Mouse (Mus musculus): Measurements from ENCODE around the gene Hoxa2. TPM values are rescaled to one million over a fixed set of nuclear protein-coding genes. Genes with fewer than 3 reads are reported as not detected.

The Hoxa2 gene
- polyA plus RNA-seq, 1 experiment from 2014 or later, result 68.1 TPM

DNA sequence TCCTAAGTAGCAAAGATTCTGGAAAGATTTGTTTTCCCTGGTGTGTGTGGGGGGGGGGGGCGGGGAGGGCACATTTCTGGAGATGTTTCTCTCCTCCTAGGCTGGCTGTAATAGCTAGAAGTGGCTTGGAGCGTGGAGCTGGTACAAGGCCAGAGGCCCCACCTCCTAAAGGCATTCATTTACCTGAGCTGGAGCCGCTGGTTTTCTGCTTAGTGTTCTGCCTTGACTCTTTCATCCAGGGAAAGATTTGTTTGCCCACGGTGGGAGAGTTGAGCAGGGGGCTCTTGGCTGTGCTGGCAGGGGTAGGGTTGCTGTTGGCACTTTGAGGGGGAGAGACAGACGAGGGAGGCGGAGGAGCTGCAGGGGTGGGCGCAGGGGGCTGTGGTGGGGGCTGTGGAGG lies 7.3 kb upstream of the Hoxa2 start:
- ATAC-seq (ENCODE audit: low FRiP score) (no peak), DNase-seq (ENCODE audit: low spot score) (no peak)
- H3K9me3 ChIP-seq (ENCODE audit: control insufficient read depth, low read length), result no peaks in the 10 kb centered on the region
- H3K4me3 ChIP-seq (ENCODE audit: low read depth, low read length), result peak overlapping the region; percentile 76
- WGBS, result 11% methylated on average over 7 of the region's 7 CpGs
- peaks cover 54% of the 10 kb centered on the region for H3K27me3 ChIP-seq (ENCODE audit: control insufficient read depth, insufficient read depth, low read length)
- H3K4me2 ChIP-seq (replicated peaks; ENCODE audit: low read depth, low read length), result peak overlapping the region; percentile 88
- H3K27ac ChIP-seq (ENCODE audit: low read depth, low read length), result peak overlapping the region; percentile 100
- H3K9ac ChIP-seq (ENCODE audit: low read depth, low read length), result peak overlapping the region; percentile 68
- H3K36me3 ChIP-seq (ENCODE audit: control insufficient read depth, insufficient read depth, low read length), result no peaks in the 10 kb centered on the region
- H3K4me1 ChIP-seq (replicated peaks; ENCODE audit: control insufficient read depth, insufficient read depth, low read length), result peaks cover 8% of the 10 kb centered on the region; the same call in 1 of the 2 replicates

GRCm38 (mm10) chr6:52171331-52171730 lies 6.7 kb upstream of the Hoxa2 start:
- Histone ChIP-seq H3K4me3 (ENCODE audit: low read depth, low read length) (peak overlapping the region; percentile 76), H3K4me2 (replicated peaks; ENCODE audit: low read depth, low read length) (peak overlapping the region; percentile 88), H3K27me3 (ENCODE audit: control insufficient read depth, insufficient read depth, low read length) (peaks cover 54% of the 10 kb centered on the region), H3K9ac (ENCODE audit: low read depth, low read length) (peak overlapping the region; percentile 68), H3K4me1 (replicated peaks; ENCODE audit: control insufficient read depth, insufficient read depth, low read length) (peaks cover 8% of the 10 kb centered on the region; the same call in 1 of the 2 replicates), H3K9me3 (ENCODE audit: control insufficient read depth, low read length) (no peaks in the 10 kb centered on the region), H3K36me3 (ENCODE audit: control insufficient read depth, insufficient read depth, low read length) (no peaks in the 10 kb centered on the region), H3K27ac (ENCODE audit: low read depth, low read length) (peak overlapping the region; percentile 100)
- ATAC-seq (ENCODE audit: low FRiP score) (no peak; the same call in 1 of the 2 replicates), DNase-seq (ENCODE audit: low spot score) (no peak)
- WGBS, result 1% methylated on average over 4 of the region's 4 CpGs

DNA sequence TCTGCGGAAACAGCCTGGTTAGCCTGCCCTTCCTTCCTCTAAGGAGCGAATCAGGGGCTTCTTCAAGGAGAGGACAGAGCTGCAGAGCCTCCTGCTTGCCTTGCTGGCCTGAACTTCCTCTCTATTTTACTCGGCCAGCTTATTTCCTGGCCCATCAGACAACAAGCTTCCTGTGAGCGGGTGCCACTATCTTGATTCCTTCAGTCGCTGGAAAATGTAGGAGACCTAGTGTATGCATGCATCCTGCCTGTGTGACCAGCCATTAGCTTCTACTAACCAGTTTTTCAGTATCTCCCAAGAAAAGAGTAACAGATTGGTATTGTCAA lies 6.2 kb upstream of the Hoxa2 start:
- H3K36me3 ChIP-seq (ENCODE audit: control insufficient read depth, insufficient read depth, low read length), result no peaks in the 10 kb centered on the region
- peak overlapping the region; percentile 76 for H3K4me3 ChIP-seq (ENCODE audit: low read depth, low read length)
- H3K9me3 ChIP-seq (ENCODE audit: control insufficient read depth, low read length), result no peaks in the 10 kb centered on the region
- peaks cover 52% of the 10 kb centered on the region for H3K27me3 ChIP-seq (ENCODE audit: control insufficient read depth, insufficient read depth, low read length)
- H3K27ac ChIP-seq (ENCODE audit: low read depth, low read length), result peak overlapping the region; percentile 100
- peaks cover 8% of the 10 kb centered on the region; the same call in 1 of the 2 replicates for H3K4me1 ChIP-seq (replicated peaks; ENCODE audit: control insufficient read depth, insufficient read depth, low read length)
- peak overlapping the region; percentile 88 for H3K4me2 ChIP-seq (replicated peaks; ENCODE audit: low read depth, low read length)
- H3K9ac ChIP-seq (ENCODE audit: low read depth, low read length), result peak overlapping the region; percentile 68
- DNase-seq (ENCODE audit: low spot score) (no peak), ATAC-seq (ENCODE audit: low FRiP score) (no peak)
- 15% methylated on average over 5 of the region's 5 CpGs for WGBS

- Histone ChIP-seq H3K27ac (ENCODE audit: low read depth, low read length) (peak overlapping the region; percentile 100), H3K9ac (ENCODE audit: low read depth, low read length) (peak overlapping the region; percentile 68), H3K36me3 (ENCODE audit: control insufficient read depth, insufficient read depth, low read length) (no peaks in the 10 kb centered on the region), H3K27me3 (ENCODE audit: control insufficient read depth, insufficient read depth, low read length) (peaks cover 47% of the 10 kb centered on the region), H3K4me1 (replicated peaks; ENCODE audit: control insufficient read depth, insufficient read depth, low read length) (peaks cover 8% of the 10 kb centered on the region; the same call in 1 of the 2 replicates), H3K9me3 (ENCODE audit: control insufficient read depth, low read length) (no peaks in the 10 kb centered on the region), H3K4me3 (ENCODE audit: low read depth, low read length) (peak overlapping the region; percentile 76), H3K4me2 (replicated peaks; ENCODE audit: low read depth, low read length) (peak overlapping the region; percentile 88)
- WGBS, result 2% methylated on average over 39 of the region's 40 CpGs
- ATAC-seq (ENCODE audit: low FRiP score), result peak; percentile 30
- peak; percentile 78 for DNase-seq (ENCODE audit: low spot score)
Observed at GRCm38 (mm10) chr6:52170166-52170897, 5.7 kb upstream of the Hoxa2 start.

- peak overlapping the region; percentile 76 for H3K4me3 ChIP-seq (ENCODE audit: low read depth, low read length)
- 7% methylated on average over 16 of the region's 16 CpGs for WGBS
- H3K4me1 ChIP-seq (replicated peaks; ENCODE audit: control insufficient read depth, insufficient read depth, low read length), result peaks cover 8% of the 10 kb centered on the region; the same call in 1 of the 2 replicates
- H3K27me3 ChIP-seq (ENCODE audit: control insufficient read depth, insufficient read depth, low read length), result peaks cover 45% of the 10 kb centered on the region
- peak overlapping the region; percentile 88 for H3K4me2 ChIP-seq (replicated peaks; ENCODE audit: low read depth, low read length)
- H3K36me3 ChIP-seq (ENCODE audit: control insufficient read depth, insufficient read depth, low read length), result no peaks in the 10 kb centered on the region
- DNase-seq (ENCODE audit: low spot score) (no peak), ATAC-seq (ENCODE audit: low FRiP score) (no peak)
- H3K9ac ChIP-seq (ENCODE audit: low read depth, low read length), result peak overlapping the region; percentile 68
- peak overlapping the region; percentile 100 for H3K27ac ChIP-seq (ENCODE audit: low read depth, low read length)
- no peaks in the 10 kb centered on the region for H3K9me3 ChIP-seq (ENCODE audit: control insufficient read depth, low read length)
Observed at GRCm38 (mm10) chr6:52169499-52170165, 5.0 kb upstream of the Hoxa2 start.

GRCm38 (mm10) chr6:52168191-52169055 lies 3.8 kb upstream of the Hoxa2 start:
- ATAC-seq (ENCODE audit: low FRiP score), result no peak
- Histone ChIP-seq H3K27ac (ENCODE audit: low read depth, low read length) (peak overlapping the region; percentile 100), H3K9me3 (ENCODE audit: control insufficient read depth, low read length) (no peaks in the 10 kb centered on the region), H3K27me3 (ENCODE audit: control insufficient read depth, insufficient read depth, low read length) (peaks cover 43% of the 10 kb centered on the region), H3K4me1 (replicated peaks; ENCODE audit: control insufficient read depth, insufficient read depth, low read length) (peaks cover 8% of the 10 kb centered on the region; the same call in 1 of the 2 replicates), H3K4me3 (ENCODE audit: low read depth, low read length) (peak overlapping the region; percentile 76), H3K4me2 (replicated peaks; ENCODE audit: low read depth, low read length) (peak overlapping the region; percentile 88), H3K36me3 (ENCODE audit: control insufficient read depth, insufficient read depth, low read length) (no peaks in the 10 kb centered on the region), H3K9ac (ENCODE audit: low read depth, low read length) (peak overlapping the region; percentile 98)
- WGBS, result 1% methylated on average over 42 of the region's 42 CpGs
- DNase-seq (ENCODE audit: low spot score), result peak; percentile 76

DNA sequence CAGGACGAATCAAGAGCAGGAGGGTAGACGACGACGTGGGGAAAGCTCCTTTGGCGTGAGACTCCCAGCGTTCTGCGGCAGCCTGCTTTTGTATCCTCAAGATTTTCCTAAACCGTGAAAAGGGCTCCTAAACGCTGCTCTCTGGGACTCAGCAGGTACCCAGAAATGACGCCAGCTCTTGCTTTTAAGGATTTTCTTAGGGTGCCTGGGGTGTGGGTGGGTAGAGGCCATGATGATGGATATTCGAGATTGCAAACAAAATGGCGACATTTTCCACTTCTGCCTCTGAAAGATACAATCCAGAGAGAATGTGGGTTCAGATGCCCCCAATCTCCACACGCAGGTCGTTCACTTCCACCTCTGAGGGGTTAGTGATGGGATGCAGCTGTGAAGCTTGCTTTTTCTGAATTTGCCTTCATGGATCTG lies 3.1 kb upstream of the Hoxa2 start:
- peak overlapping the region; percentile 88 for H3K4me2 ChIP-seq (replicated peaks; ENCODE audit: low read depth, low read length)
- no peak for ATAC-seq (ENCODE audit: low FRiP score)

DNA sequence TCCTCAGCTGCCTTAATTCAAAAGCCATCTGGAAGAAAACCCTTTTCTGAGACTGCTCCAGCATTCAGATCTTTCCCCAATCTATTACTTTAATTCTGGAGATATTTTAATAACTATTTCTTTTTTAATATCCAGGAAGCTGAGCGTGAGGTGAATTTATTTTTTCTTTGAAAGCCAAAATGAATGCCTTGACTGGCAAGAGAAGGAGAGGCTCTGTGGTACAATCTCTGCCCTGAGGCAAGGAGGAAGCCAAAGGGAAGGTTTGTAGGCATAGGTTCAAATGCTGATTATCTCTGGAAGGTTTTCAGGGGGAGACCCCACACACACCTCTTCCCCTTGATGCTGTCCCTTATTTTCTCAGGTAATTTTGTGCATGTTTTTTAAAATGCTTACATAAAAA lies 2.5 kb upstream of the Hoxa2 start:
- H3K9me3 ChIP-seq (ENCODE audit: control insufficient read depth, low read length), result no peaks in the 10 kb centered on the region
- ATAC-seq (ENCODE audit: low FRiP score) (no peak), DNase-seq (ENCODE audit: low spot score) (no peak)
- H3K4me2 ChIP-seq (replicated peaks; ENCODE audit: low read depth, low read length), result peak overlapping the region; percentile 88
- peak overlapping the region; percentile 98 for H3K9ac ChIP-seq (ENCODE audit: low read depth, low read length)
- H3K36me3 ChIP-seq (ENCODE audit: control insufficient read depth, insufficient read depth, low read length), result no peaks in the 10 kb centered on the region
- WGBS, result 0% methylated on average over 1 of the region's 1 CpGs
- H3K27me3 ChIP-seq (ENCODE audit: control insufficient read depth, insufficient read depth, low read length), result peaks cover 34% of the 10 kb centered on the region
- H3K27ac ChIP-seq (ENCODE audit: low read depth, low read length), result peak overlapping the region; percentile 100
- H3K4me3 ChIP-seq (ENCODE audit: low read depth, low read length), result peak overlapping the region; percentile 76
- H3K4me1 ChIP-seq (replicated peaks; ENCODE audit: control insufficient read depth, insufficient read depth, low read length), result peaks cover 5% of the 10 kb centered on the region; the same call in 1 of the 2 replicates

More for the DNA sequence above, 3.1 kb upstream of the Hoxa2 start:
- Histone ChIP-seq H3K4me3 (ENCODE audit: low read depth, low read length) (peak overlapping the region; percentile 76), H3K9ac (ENCODE audit: low read depth, low read length) (peak overlapping the region; percentile 98), H3K4me1 (replicated peaks; ENCODE audit: control insufficient read depth, insufficient read depth, low read length) (peaks cover 5% of the 10 kb centered on the region; the same call in 1 of the 2 replicates), H3K36me3 (ENCODE audit: control insufficient read depth, insufficient read depth, low read length) (no peaks in the 10 kb centered on the region), H3K27ac (ENCODE audit: low read depth, low read length) (peak overlapping the region; percentile 100), H3K27me3 (ENCODE audit: control insufficient read depth, insufficient read depth, low read length) (peaks cover 38% of the 10 kb centered on the region), H3K9me3 (ENCODE audit: control insufficient read depth, low read length) (no peaks in the 10 kb centered on the region)
- DNase-seq (ENCODE audit: low spot score), result peak; percentile 72
- under 1% methylated on average over 14 of the region's 14 CpGs for WGBS
